Mouse (Mus musculus): ENCODE data around the gene Sgip1.

The Sgip1 gene

DNA sequence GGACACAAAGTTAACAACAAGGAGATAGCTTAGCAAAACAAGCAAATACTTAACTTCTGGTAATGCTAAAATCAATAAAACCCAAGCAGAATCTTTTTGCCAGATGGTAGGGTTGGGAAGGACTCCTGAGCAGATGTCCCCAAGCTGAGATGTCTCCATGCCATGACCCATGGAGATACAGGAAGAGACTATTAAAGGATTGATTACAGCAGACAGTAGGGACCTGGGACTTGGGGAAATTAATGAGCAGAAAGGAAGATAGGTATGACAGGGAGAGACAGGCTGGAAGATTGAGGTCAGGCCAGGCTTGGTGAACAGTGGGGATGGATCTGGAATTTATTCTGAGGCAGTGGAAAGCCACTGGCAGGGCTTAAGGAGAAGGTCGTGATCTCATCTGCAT, 33.5 kb downstream of the Sgip1 start:
- in situ Hi-C loops (cut with MboI, MseI): no loop called here

DNA sequence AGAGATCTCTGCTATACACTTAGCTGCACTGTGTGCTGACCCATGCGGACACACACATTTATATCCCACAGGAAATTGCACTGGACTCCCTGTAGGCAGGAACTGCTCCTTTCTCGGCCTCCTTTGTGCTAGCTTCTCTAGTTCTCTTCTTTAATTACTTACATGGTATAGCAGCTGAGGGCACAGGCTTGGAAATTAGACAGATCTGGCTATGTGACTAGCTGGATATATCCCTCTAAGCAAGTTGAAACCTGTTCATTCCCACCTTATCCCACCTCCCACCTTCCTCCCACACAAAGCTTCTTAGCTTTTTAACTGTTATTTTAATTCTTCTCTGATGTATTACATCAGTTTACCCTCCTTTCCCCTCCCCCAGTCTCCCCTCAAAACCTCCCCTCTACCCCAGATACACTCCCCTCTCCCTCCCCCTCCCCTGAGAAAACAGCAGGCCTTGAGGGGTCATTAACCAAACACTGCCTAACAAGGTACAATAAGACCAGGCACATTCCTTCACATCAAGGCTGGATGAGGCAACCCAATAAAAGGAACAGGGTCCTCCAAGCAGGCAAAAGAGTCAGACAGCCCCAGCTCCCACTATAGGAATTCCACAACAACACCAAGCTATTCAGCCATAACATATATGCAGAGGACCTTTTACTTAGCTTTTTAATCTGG, 34.6 kb downstream of the Sgip1 start:
- in situ Hi-C loops (cut with MboI, MseI): no loop called here

- in situ Hi-C loops (cut with MboI, MseI): no loop called here
Observed at GRCm38 (mm10) chr4:102779902-102780301, 38.8 kb downstream of the Sgip1 start.

DNA sequence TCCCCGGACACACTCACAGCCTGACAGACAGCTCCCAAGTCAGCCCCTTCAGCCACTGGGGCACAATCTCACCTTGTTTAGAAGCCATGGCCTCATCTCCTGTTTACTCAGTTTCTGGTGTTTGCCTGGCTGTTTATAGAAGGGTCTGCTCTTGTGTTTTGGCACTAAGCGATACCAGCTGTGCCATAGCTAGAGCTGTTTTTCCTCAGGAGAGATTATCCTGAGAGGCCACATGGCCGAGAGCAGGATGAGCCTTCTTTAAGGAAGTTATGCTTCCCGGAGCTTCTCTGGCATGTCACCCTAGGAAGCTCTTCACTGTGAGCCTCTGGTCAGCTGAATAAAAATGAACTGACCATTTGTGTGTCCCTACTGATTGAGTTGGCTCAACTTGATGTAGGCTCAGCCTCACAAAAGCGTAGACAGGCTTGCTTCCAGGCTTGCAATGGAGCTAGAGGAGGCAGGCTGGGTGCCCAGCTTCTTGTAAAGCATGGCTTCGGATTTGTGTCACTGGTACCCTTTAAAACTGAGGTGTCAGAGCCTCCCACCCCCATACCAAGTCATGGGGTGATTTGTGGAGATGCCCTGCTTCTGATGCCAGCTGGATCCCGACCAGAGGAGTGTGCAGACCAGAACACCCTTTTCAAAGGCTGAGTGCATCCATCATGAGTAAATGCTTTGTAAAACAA, 42.1 kb downstream of the Sgip1 start:
- in situ Hi-C loops (cut with MboI, MseI): no loop called here

DNA sequence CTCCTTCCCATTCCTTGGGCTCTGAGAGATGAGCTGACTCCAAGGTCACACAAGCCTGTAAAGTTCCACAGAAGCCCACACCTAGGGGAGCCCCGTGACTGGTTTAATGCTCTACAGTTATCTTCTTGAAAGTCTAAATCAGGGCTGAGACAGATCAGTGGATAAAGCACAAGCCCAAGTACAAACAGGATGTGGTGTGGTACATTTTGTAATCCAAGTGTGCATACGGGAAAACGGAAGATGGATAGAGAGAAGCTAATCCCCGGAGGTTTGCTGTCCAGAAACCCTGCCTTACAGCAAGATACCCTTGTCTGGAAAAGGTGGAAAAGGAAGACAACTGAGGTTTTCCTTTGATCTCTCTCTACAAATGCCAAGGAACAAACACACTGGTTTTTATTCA, 44.1 kb downstream of the Sgip1 start:
- in situ Hi-C loops (cut with MboI, MseI): no loop called here

DNA sequence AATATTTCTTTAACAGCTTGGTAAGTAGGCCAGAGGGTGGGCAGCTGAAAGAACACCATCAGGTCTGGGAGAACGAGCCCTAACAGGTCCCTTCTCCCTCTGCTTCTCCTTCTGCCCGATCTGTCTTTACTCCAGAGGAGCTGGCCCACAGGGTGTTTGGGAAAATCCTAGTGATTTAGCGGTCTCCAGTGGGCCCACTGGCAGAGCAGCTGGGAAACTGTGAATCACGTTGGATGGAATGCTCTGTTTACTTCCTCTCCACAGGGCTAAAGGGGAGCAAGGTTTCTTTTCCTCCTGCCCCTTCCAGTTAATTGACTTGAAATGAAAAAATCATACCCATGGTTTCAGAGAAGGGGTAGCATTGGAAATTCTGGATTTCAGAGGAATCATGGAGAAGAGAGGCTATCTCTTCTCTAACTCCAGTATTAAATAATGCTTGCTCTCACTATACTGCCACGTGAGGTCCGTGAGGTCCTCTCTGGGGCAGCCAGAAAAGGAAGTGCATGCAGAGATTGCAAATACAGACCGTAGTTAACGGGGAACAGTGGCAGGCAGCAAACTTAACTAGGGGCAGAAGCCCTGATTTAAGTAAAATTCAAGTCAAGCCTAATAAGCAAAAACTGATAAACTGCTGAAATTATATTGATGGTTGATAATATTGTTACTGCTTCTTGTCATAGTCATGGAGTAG, 51.1 kb downstream of the Sgip1 start:
- in situ Hi-C loops (cut with MboI, MseI): no loop called here

DNA sequence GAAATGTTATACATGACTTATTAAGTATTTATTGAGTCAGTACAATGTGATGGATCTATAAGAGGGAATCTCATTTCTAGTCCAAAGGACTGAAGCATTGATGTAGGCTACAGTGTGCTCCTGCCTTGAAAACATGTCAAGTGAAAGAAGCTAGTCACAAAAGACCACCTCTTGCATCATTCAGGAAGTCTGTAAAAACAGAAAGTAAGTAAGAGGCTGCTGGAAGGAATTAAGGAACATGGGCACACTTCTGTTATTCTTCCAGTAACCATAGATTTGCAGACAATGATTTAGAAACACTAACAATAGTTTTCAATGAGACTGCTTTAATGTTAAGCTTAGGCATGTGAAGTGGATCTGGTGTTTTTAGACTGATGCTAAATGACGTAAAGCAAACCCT, 60.4 kb downstream of the Sgip1 start:
- in situ Hi-C loops (cut with MboI, MseI): no loop called here

DNA sequence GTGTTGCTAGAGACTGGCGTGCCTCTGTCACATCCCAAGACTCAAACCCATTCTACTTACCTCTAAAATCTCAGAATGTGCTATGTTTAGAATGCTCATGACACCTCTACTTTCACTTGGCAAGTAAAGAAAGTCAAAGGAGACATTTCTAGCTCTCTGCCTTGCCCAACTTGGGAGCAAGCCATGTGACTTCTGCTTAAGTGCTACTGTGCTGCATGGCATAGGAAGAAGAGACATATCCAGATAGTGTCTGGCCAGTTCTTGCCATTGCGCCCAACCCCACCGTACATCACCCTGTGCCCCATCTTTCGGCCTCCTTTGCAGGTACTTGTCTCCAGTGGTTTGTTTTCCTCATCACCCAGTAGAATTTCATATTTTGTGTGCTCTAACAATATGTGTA, 60.8 kb downstream of the Sgip1 start:
- in situ Hi-C loops (cut with MboI, MseI): no loop called here

GRCm38 (mm10) chr4:102804611-102805010, 63.5 kb downstream of the Sgip1 start:
- in situ Hi-C loops (cut with MboI, MseI): no loop called here

DNA sequence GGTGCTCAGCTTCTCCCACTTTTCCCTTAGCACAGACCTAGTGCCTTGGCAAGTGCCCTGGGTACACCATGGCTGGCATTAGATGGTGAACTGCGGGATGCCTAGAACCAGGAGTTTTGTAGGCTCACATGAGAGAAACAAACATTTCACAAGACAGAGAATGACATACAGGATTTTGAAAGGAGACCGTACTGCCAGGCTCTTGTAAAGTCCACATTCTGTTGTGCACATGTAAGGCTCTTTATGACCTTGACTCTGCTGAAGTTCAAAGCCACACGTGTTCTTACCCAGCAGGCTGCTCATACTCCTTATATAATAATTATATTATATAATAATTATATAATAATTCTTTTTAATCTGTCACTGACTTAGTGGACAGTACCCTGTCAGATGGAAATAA, 65.9 kb downstream of the Sgip1 start:
- in situ Hi-C loops (cut with MboI, MseI): no loop called here

DNA sequence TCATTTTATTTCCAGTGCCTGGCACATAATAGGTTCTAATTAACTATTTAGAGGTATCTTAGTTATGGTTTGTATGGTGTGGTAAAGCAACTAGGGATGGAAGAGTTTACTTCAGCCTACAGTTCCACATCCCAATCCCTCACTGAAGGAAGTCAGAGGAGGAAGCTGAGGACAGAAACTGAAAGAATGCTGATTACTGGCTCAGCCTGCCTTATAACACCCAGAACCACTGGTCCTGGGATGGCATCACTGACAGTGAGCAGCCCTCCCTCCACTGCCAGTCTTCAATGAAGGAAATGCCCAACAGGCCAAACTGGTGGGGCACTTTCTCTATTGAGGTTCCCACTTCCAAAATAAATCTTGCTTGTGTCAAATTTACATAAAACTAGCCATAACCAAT, 67.2 kb downstream of the Sgip1 start:
- in situ Hi-C loops (cut with MboI, MseI): no loop called here

DNA sequence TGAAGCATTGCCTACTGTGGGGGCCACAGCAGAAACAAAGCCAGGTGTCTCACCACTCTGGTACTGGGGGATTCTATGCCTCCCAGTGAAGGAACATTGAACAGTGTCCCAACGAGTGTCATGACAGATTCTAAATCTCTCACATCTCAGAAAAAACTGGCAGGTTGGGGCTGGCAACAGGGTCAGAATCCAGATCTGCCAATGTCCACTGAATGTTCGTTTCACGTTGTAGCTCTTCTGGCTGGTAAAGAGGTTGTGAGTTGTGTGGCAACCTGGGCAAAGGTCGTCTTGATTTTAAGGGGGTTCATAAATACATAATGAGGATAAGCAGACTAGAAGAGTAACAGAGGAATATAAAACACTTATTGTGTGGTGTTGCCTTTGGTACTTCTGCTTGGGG, 68.2 kb downstream of the Sgip1 start:
- in situ Hi-C loops (cut with MboI, MseI): no loop called here

- in situ Hi-C loops (cut with MboI, MseI): no loop called here
Observed at GRCm38 (mm10) chr4:102810277-102810676, 69.2 kb downstream of the Sgip1 start.

DNA sequence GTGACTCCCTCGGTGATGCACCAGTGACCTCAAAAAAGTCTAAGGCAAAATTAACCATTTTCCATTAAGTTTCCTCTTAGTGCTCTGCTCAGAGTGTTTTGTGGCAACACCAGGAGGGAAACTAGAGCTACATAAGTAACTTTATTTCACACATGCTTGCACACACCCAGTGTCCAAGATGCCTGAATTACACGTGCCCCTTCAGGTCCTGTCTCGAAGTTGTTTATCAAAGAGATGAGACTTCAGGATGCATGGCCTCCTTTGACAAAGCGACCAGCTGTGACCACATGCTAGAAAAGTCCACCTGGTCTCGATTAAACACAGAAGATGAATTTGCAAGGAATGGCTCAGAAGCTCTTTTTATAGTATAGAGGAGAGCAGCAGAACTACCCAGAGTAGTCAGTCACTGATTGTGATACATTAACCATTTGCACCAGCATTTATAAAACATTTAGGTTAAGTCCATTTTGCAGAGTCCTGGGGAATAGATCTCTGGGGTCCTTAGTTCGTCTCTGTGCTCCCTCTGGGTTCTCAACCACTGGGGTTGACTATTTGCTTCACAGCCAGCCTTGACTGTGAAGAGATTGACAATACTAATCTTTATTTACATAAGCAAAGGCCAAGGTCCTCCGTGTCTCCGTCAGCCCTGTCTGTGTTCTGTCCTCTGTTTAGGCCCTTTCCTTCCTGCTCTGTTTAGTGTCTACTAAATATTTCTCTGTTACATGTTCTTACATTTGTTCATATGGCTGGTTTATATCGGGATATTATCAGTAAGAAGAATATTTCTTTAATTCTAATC, 70.1 kb downstream of the Sgip1 start:
- in situ Hi-C loops (cut with MboI, MseI): no loop called here

DNA sequence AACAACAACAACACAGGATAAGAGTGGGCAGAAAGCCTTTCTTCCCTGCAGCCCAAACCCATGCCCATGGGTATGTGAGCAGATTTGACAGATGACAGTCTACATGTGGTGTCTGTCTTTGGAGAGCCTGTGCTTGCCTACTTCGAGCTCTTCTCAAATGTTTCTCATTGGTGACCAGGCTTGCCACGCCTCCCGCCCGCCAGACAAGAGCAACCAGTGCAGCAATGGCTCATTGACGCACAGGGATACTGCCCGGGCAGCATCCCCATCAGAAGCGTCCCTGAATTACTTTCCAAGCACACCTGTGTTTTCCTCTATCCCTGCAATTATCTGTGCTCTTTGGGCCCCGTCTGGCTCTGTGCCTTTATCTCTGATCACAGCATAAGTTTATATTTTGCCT, 72.2 kb downstream of the Sgip1 start:
- in situ Hi-C loops (cut with MboI, MseI): no loop called here

DNA sequence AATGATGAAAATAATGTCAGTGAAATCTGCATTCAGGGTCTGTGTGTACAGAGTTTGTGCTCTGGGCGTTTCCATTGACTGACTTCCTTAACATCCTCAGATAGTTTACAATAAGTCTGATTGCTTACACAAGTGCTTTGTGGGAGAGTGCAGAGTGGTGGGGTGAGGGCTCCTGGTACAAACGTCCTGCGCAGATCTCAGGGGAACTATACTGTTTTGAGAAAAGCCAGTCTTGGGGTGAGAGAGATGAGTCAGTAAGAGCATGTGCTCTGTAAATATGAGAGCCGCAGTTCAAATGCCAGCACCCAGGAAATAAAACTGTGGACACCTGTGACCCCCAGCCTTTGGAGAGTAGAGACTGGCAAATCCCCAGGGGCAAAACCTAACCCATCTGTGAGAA, 80.7 kb downstream of the Sgip1 start:
- in situ Hi-C loops (cut with MboI, MseI): no loop called here

- in situ Hi-C loops (cut with MboI, MseI): no loop called here
Observed at GRCm38 (mm10) chr4:102824494-102824893, 83.4 kb downstream of the Sgip1 start.

- in situ Hi-C loops (cut with MboI, MseI): no loop called here
Observed at GRCm38 (mm10) chr4:102826159-102826558, 85.1 kb downstream of the Sgip1 start.

GRCm38 (mm10) chr4:102828518-102828917, 87.4 kb downstream of the Sgip1 start:
- in situ Hi-C loops (cut with MboI, MseI): no loop called here

- in situ Hi-C loops (cut with MboI, MseI): no loop called here
Observed at GRCm38 (mm10) chr4:102833191-102833590, 92.1 kb downstream of the Sgip1 start.

- in situ Hi-C loops (cut with MboI, MseI): no loop called here
Observed at GRCm38 (mm10) chr4:102833726-102834125, 92.6 kb downstream of the Sgip1 start.

GRCm38 (mm10) chr4:102834710-102835109, 93.6 kb downstream of the Sgip1 start:
- in situ Hi-C loops (cut with MboI, MseI): no loop called here

Data from regulatory T cell (primary cell).